Mouse (Mus musculus) right cerebral cortex, adult 2 months (tissue): ENCODE measurements at regions not wholly inside any gene's neighbourhood (a gene's known extent, or its start where the extent isn't known, plus 50 kb on each side); places are given as distances from the start of the nearest gene placed in this dataset.

Experiments used
- DNase-seq, 2 experiments: peaks; one replicate each; pipeline ENCODE4 v3.0.0; 2021 to 2022; ENCODE audit warnings: low spot score in 2 of 2

- no peak for DNase-seq
These were observed 210.1 kb downstream of the Mex3b start for GRCm38 (mm10) chr7:83077035-83077918.

- DNase-seq, result no peak
These were observed 210.8 kb downstream of the Mex3b start for GRCm38 (mm10) chr7:83077919-83078265.

GRCm38 (mm10) chr7:83078695-83079094 is 211.6 kb downstream of the Mex3b start:
- DNase-seq, result no peak

- DNase-seq, result no peak
These were observed 212.7 kb downstream of the Mex3b start for GRCm38 (mm10) chr7:83079842-83080241.

GRCm38 (mm10) chr7:83084496-83085082 is 217.5 kb downstream of the Mex3b start:
- no peak for DNase-seq

- no peak for DNase-seq
These were observed 218.5 kb downstream of the Mex3b start for GRCm38 (mm10) chr7:83085547-83086158.

GRCm38 (mm10) chr7:83087408-83087807 is 220.3 kb downstream of the Mex3b start:
- no peak for DNase-seq

- no peak for DNase-seq
These were observed 221.0 kb downstream of the Mex3b start for GRCm38 (mm10) chr7:83088125-83088524.

- peak in 1 of 2 experiments; percentile 15 for DNase-seq
These were observed 222.3 kb downstream of the Mex3b start for GRCm38 (mm10) chr7:83089330-83089982.

GRCm38 (mm10) chr7:83093923-83094355 is 226.8 kb downstream of the Mex3b start:
- DNase-seq, result no peak

GRCm38 (mm10) chr7:83094899-83095298 is 227.8 kb downstream of the Mex3b start:
- peak in 1 of 2 experiments; percentile 27 for DNase-seq

GRCm38 (mm10) chr7:83095593-83095992 is 228.5 kb downstream of the Mex3b start:
- DNase-seq, result no peak

GRCm38 (mm10) chr7:83104426-83104825 is 237.3 kb downstream of the Mex3b start:
- no peak for DNase-seq

GRCm38 (mm10) chr7:83105672-83106071 is 238.5 kb downstream of the Mex3b start:
- no peak for DNase-seq

- no peak for DNase-seq
These were observed 244.2 kb downstream of the Mex3b start for GRCm38 (mm10) chr7:83111217-83111823.

- DNase-seq, result no peak
These were observed 249.4 kb downstream of the Mex3b start for GRCm38 (mm10) chr7:83116487-83116886.

- DNase-seq, result no peak
These were observed 249.9 kb downstream of the Mex3b start for GRCm38 (mm10) chr7:83117065-83117464.

- no peak for DNase-seq
These were observed 259.1 kb downstream of the Mex3b start for GRCm38 (mm10) chr7:83126196-83126595.

- DNase-seq, result no peak
These were observed 273.1 kb downstream of the Mex3b start for GRCm38 (mm10) chr7:83140216-83140615.

- no peak for DNase-seq
These were observed 273.5 kb downstream of the Mex3b start for GRCm38 (mm10) chr7:83140658-83141057.

- DNase-seq, result no peak
These were observed 276.9 kb downstream of the Mex3b start for GRCm38 (mm10) chr7:83144018-83144417.

- no peak for DNase-seq
These were observed 278.4 kb downstream of the Mex3b start for GRCm38 (mm10) chr7:83145551-83145950.
